Mouse (Mus musculus) lung, postnatal 0 days (tissue): ENCODE results near the gene Gria4. TPM values are rescaled to one million over a fixed set of nuclear protein-coding genes. Genes with fewer than 3 reads are reported as not detected.
"Not testable (repeated sequence)": the region's sequence is repeated elsewhere in the genome, so short reads cannot be mapped to it uniquely, and the experiment has no call there.

Source experiments
- ATAC-seq: fragments of 200-750 bp; cut with Nextera tagmentation; 2 replicates; pipeline ENCODE4 v1.8.0; 2017; ENCODE audit warnings: moderate library complexity
- DNase-seq: peaks from one replicate; pipeline ENCODE4 v3.0.0-alpha.2; 2016; ENCODE audit warnings: low spot score
- H3K27ac ChIP-seq: fragments of 300-500 bp; sonication (generic); 2 replicates; pipeline ENCODE4 v1.5.1; 2014; ENCODE audit warnings: antibody characterized with exemption, mild to moderate bottlenecking, low read length, mixed read lengths
- H3K27me3 ChIP-seq: fragments of 300-500 bp; sonication (generic); replicated peaks from 2 replicates; pipeline ENCODE4 v1.6.1; 2014; ENCODE audit warnings: low read length, mixed read lengths; ENCODE audit not compliant: insufficient read depth
- H3K36me3 ChIP-seq: fragments of 300-500 bp; sonication (generic); 2 replicates; pipeline ENCODE4 v1.6.1; 2014; ENCODE audit warnings: low read length, mixed read lengths; ENCODE audit not compliant: insufficient read depth
- H3K4me1 ChIP-seq: fragments of 300-500 bp; sonication (generic); 2 replicates; pipeline ENCODE4 v1.6.1; 2014; ENCODE audit warnings: antibody characterized with exemption, low read depth, low read length, mixed read lengths; ENCODE audit not compliant: insufficient read depth
- H3K4me2 ChIP-seq: fragments of 300-500 bp; sonication (generic); replicated peaks from 2 replicates; pipeline ENCODE4 v1.6.1; 2014; ENCODE audit warnings: low read depth, mild to moderate bottlenecking, low read length, moderate library complexity, mixed read lengths
- H3K4me3 ChIP-seq: fragments of 300-500 bp; sonication (generic); 2 replicates; pipeline ENCODE4 v1.5.1; 2014; ENCODE audit warnings: low read depth, low read length
- H3K9ac ChIP-seq: fragments of 300-500 bp; sonication (generic); replicated peaks from 2 replicates; pipeline ENCODE4 v1.6.1; 2014; ENCODE audit warnings: low read depth, mild to moderate bottlenecking
- H3K9me3 ChIP-seq: fragments of 300-500 bp; sonication (generic); 2 replicates; pipeline ENCODE4 v1.6.1; 2016; ENCODE audit warnings: low read length, mixed read lengths
- CTCF ChIP-seq: IDR thresholded peaks from 2 replicates; pipeline ENCODE4 v1.5.1; 2016; ENCODE audit warnings: antibody characterized with exemption, mild to moderate bottlenecking
- EP300 ChIP-seq: IDR thresholded peaks from 2 replicates; pipeline ENCODE4 v1.6.1; 2016; ENCODE audit warnings: antibody characterized with exemption, mild to moderate bottlenecking, control low read depth
- WGBS: fragments of 180-500 bp; shearing (Covaris S2); extraction: QIAGEN DNeasy Blood & Tissue Kit; methylation state at CpG from one replicate; pipeline ENCODE4 v1.1.7; 2014; 5-methylcytosine and 5-hydroxymethylcytosine counted together
- polyA plus RNA-seq: library from polyadenylated mRNA; unstranded; fragments of >200 nt; fragmentation: Nextera tagmentation; extraction: Ambion mirVana; gene quantifications from 2 replicates; pipeline ENCODE4 v1.2.1, GENCODE M21; 2015

The Gria4 gene
- polyA plus RNA-seq: 0.04 and 0.05 TPM in 2 replicates

DNA sequence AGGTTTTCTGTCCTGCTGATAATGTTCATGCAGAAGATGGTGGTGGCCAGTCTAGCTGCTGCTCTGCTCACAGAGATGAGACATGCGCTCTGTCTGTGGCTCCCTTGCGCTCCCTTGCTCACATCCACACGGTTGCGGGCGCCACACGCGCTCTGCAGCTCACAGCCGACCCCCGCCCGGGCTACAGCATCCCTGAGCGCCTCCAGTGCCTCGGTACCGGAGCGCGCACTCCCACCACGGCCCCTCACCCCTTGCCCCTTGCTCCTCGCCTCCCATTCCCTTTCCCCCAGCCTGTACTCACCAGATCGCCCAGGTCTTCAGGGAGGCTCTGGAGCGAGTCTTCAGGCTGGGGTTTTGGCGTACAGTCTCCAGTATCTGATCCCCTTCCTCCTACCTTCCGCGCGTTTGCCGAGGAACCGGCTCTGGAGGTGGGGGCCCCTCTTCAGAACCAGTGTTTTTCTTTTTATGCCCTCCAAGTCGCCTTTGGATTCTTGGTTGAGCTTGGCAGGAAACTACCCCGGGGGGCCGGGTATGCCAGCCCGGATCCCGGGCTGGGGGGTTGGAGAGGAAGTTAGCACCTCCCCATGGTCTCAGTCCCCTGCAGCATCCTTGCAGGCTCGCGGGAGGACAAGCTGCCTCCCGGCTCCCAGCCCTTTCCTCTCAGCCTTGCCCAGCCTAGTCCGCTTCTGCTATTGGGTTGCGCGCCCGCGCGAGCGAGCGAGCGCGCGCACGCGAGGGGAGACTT, at the start of gene Gria4:
TSS of gene Gria4 (minus strand) at position 691 of the 745 bp plus-strand sequence.
- no peak for ATAC-seq

DNA sequence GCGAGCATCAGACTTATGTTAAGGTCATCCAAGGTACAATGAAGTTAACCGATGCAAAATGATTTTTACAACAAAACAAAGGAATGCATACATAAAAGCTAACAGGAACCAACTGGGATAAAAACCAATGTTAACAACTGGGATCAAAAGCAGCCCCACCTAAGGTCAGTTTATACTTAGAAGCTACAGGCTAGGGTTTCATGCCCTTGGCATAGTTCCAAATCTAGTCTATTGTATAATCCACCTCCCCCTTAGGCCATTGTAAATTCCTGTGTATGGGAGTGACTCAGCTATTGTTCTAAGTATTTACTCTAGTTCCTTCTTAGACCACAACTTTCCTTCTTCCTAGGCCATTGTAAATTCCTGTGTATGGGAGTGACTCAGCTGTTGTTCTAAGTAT, 14.9 kb upstream of the Gria4 start:
- DNase-seq, H3K36me3 ChIP-seq, H3K9me3 ChIP-seq, H3K27ac ChIP-seq, H3K27me3 ChIP-seq, H3K4me2 ChIP-seq, H3K4me3 ChIP-seq, H3K9ac ChIP-seq, H3K4me1 ChIP-seq, ATAC-seq: not testable (repeated sequence)
- WGBS: 61% methylated on average over 2 of the region's 2 CpGs

More for the DNA sequence above, at the start of gene Gria4:
- no peak for DNase-seq
- Histone ChIP-seq H3K4me3 (peak within 1 kb of the TSS; percentile 10; the same call in 1 of the 2 replicates), H3K9me3 (no peaks in the 10 kb centered on the region), H3K4me2 (peak within 1 kb of the TSS; percentile 47), H3K9ac (no peak within 1 kb of the TSS), H3K27ac (no peak within 1 kb of the TSS), H3K36me3 (no peaks in the 10 kb centered on the region), H3K4me1 (no peaks in the 10 kb centered on the region), H3K27me3 (no peaks in the 10 kb centered on the region)
- 2% methylated on average over 46 of the region's 46 CpGs for WGBS
- TF ChIP-seq EP300 (no peak), CTCF (no peak)

DNA sequence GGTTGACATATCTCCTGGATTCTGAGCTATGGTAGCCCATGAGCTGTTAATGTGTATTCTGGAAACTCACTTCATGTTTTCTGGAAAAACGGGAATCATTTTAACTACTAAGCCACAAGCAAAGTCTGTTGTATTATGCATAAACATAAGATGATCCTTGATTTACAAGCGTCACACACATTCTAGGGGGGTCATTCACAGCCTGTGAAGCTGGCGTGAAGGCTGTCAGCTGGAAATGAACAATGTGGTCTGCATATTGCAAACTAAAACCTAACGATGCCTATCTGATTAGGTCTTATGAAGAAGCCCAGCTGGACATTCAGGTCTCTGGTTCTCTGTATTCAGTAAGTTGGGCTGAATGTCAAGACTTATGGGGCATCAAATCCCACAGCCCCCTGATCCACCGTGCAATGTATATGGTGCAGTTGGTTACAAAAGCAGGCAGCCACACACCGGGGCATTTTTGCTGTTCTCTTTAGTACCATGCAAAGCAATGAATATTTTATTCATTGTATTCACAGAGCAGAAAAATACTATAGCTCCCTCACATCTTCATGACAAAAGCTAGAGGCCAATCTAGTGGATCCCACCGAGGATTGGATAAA, 7.2 kb upstream of the Gria4 start:
- ATAC-seq (no peak), DNase-seq (no peak)
- H3K4me2 ChIP-seq: no peak overlapping the region
- H3K36me3 ChIP-seq: no peaks in the 10 kb centered on the region
- no peak for TF ChIP-seq EP300
- TF ChIP-seq CTCF: no peak
- H3K27me3 ChIP-seq: no peaks in the 10 kb centered on the region
- no peak overlapping the region for H3K4me3 ChIP-seq
- no peak overlapping the region for H3K9ac ChIP-seq
- H3K27ac ChIP-seq: no peak overlapping the region
- no peaks in the 10 kb centered on the region for H3K9me3 ChIP-seq
- no peaks in the 10 kb centered on the region for H3K4me1 ChIP-seq
- WGBS: 73% methylated on average over 7 of the region's 7 CpGs

DNA sequence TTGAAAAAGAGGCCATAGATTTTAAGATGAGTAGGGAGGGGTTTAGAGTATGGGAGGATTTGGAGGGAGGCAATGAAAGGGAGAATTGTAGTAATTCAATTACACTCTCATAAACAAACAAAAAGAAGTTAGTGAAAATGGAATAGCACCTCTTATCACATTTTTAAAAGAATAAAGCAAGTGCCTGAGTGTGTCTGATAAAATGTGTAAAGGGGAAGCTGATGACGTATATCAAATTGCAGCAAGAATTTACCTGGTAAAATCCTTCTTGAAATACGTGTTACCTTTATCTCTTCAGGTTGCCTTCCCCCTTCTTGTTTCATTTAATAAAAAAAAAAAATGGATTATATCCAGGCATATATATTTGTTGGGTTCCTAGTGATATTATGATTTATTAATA, 1.4 kb upstream of the Gria4 start:
- no peaks in the 10 kb centered on the region for H3K9me3 ChIP-seq
- H3K9ac ChIP-seq: no peak overlapping the region
- DNase-seq: no peak
- no peak for ATAC-seq
- H3K36me3 ChIP-seq: no peaks in the 10 kb centered on the region
- WGBS: 71% methylated on average over 2 of the region's 2 CpGs
- no peak overlapping the region for H3K4me2 ChIP-seq
- no peaks in the 10 kb centered on the region for H3K27me3 ChIP-seq
- no peaks in the 10 kb centered on the region for H3K4me1 ChIP-seq
- no peak overlapping the region for H3K27ac ChIP-seq
- H3K4me3 ChIP-seq: no peak overlapping the region
- TF ChIP-seq EP300: no peak
- no peak for TF ChIP-seq CTCF

DNA sequence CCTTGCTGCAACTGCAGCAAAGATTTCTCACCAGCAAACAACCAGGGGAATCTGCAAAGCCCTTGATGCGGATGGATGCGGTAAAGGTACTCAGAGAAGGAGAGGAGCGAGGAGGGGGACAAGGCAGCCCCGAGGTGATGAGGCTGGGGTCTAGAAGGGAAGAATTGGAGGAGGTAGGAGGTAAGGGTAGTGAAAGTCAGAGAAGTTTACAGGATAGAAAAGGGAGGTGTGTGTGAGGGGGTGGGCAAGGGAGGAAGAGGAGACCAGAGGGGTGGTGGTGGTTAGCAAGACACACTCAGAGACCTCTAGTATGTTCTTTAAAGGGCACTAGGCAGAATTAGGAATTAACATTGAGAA, 233 bp upstream of the Gria4 start:
- Histone ChIP-seq H3K4me1 (no peaks in the 10 kb centered on the region), H3K4me2 (peak overlapping the region; percentile 47), H3K27ac (no peak overlapping the region), H3K36me3 (no peaks in the 10 kb centered on the region), H3K9me3 (no peaks in the 10 kb centered on the region), H3K27me3 (no peaks in the 10 kb centered on the region), H3K4me3 (peak overlapping the region; percentile 10; the same call in 1 of the 2 replicates), H3K9ac (no peak overlapping the region)
- no peak for TF ChIP-seq EP300
- no peak for TF ChIP-seq CTCF
- no peak for DNase-seq
- ATAC-seq: no peak
- 2% methylated on average over 4 of the region's 4 CpGs for WGBS

DNA sequence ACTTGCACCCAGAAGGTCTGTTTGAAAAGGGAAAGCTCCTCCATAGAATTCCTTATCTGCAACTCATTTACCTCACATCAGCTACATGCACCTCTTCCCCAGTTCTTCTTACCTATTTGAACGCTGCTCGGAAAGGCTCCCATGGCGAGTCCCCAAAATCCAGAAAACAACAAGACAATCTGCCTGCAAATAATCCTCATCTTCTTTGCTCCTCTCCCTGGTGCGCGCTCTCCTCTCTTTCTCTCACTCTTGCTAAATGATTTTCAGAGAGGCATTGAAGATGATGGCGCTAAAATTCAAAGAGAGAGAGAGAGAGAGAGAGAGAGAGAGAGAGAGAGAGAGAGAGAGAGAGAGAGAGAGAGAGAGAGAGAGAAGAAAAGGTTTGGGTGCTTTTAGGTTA, 959 bp downstream of the Gria4 start:
- Histone ChIP-seq H3K4me2 (no peak overlapping the region), H3K4me3 (0 out of 2 replicates have a peak overlapping the region, but pooled peaks have one; percentile 10), H3K9ac (no peak overlapping the region), H3K27me3 (no peaks in the 10 kb centered on the region), H3K9me3 (no peaks in the 10 kb centered on the region), H3K27ac (no peak overlapping the region), H3K4me1 (no peaks in the 10 kb centered on the region), H3K36me3 (no peaks in the 10 kb centered on the region)
- WGBS: 2% methylated on average over 5 of the region's 6 CpGs
- ATAC-seq: no peak
- DNase-seq: no peak
- no peak for TF ChIP-seq EP300
- TF ChIP-seq CTCF: no peak
